Mouse (Mus musculus) activated CD4-positive, CD25-positive, alpha-beta regulatory T cell, adult 4 months (primary cell): ENCODE data around the gene Cd300ld4. TPM values are rescaled to one million over a fixed set of nuclear protein-coding genes. Genes with fewer than 3 reads are reported as not detected.

Experiments
- polyA plus RNA-seq, 2 experiments: library from polyadenylated mRNA; unstranded; fragments of 100-300 nt; shearing (Covaris generic); gene quantifications; one replicate each; pipeline ENCODE4 v1.2.1; 2017

Gene Cd300ld4
- polyA plus RNA-seq, 2 experiments from 2014 or later: not detected

Other genes starting within 250 kb of the Cd300ld4 start
- not detected for gene Btbd17, start 231.1 kb downstream of the Cd300ld4 start, polyA plus RNA-seq
- not detected for gene Gpr142, start 228.1 kb downstream of the Cd300ld4 start, polyA plus RNA-seq
- under 1 TPM in 1 of 2 experiments, not detected in 1; 0.15 TPM for gene Gprc5c, start 175.9 kb downstream of the Cd300ld4 start, polyA plus RNA-seq
- gene Cd300a, start 137.0 kb downstream of the Cd300ld4 start, polyA plus RNA-seq: under 1 TPM in 1 of 2 experiments, not detected in 1; 0.12 TPM
- gene Cd300lb, start 92.6 kb downstream of the Cd300ld4 start, polyA plus RNA-seq: under 1 TPM in 1 of 2 experiments, not detected in 1; 0.32 TPM
- gene Cd300c, start 57.9 kb downstream of the Cd300ld4 start, polyA plus RNA-seq: not detected
- gene Cd300ld, start 37.1 kb downstream of the Cd300ld4 start, polyA plus RNA-seq: under 1 TPM; 0.44 to 0.69 TPM
- gene Cd300c2, start 25.1 kb downstream of the Cd300ld4 start, polyA plus RNA-seq: not detected
- gene Cd300ld2, start 10.8 kb downstream of the Cd300ld4 start, polyA plus RNA-seq: not detected
- not detected for gene Cd300ld5, start 10.8 kb upstream of the Cd300ld4 start, polyA plus RNA-seq
- not detected for gene Cd300ld3, start 21.4 kb upstream of the Cd300ld4 start, polyA plus RNA-seq
- gene Cd300e, start 35.2 kb upstream of the Cd300ld4 start, polyA plus RNA-seq: not detected
- 100 to 1,000 TPM; 149 to 158 TPM for gene Rab37, start 64.4 kb upstream of the Cd300ld4 start, polyA plus RNA-seq
- 1 to 10 TPM in 1 of 2 experiments, under 1 TPM in 1; 0.37 to 1.5 TPM for gene Cd300lf, start 107.0 kb upstream of the Cd300ld4 start, polyA plus RNA-seq
- 100 to 1,000 TPM; 166 to 228 TPM for gene Slc9a3r1, start 136.3 kb upstream of the Cd300ld4 start, polyA plus RNA-seq
- gene Tmem104, start 160.5 kb upstream of the Cd300ld4 start, polyA plus RNA-seq: 10 to 100 TPM in 1 of 2 experiments, 1 to 10 TPM in 1; 9.3 to 11.9 TPM
- gene Nat9, start 160.8 kb upstream of the Cd300ld4 start, polyA plus RNA-seq: 10 to 100 TPM; 14.0 to 14.6 TPM
- not detected for gene Grin2c, start 240.2 kb upstream of the Cd300ld4 start, polyA plus RNA-seq